Mouse (Mus musculus): ENCODE data around the gene Ccdc130.

Gene Ccdc130

GRCm38 (mm10) chr8:84237542-84238229, 32.5 kb downstream of the Ccdc130 start:
- no peak for DNase-seq (ENCODE audit: low spot score in 2 of 2)

- DNase-seq (ENCODE audit: low spot score in 2 of 2) = peak; percentile 96 to 99
Measured at GRCm38 (mm10) chr8:84236998-84237473, 33.1 kb downstream of the Ccdc130 start, which contains the start of gene Zswim4. Gene Zswim4 (minus strand): TSS chr8:84237055.

- DNase-seq (ENCODE audit: low spot score in 2 of 2) = no peak
Measured at GRCm38 (mm10) chr8:84236410-84236997, 33.7 kb downstream of the Ccdc130 start.

GRCm38 (mm10) chr8:84235746-84236409, 34.3 kb downstream of the Ccdc130 start:
- no peak for DNase-seq (ENCODE audit: low spot score in 2 of 2)

GRCm38 (mm10) chr8:84233055-84233454, 37.1 kb downstream of the Ccdc130 start:
- DNase-seq (ENCODE audit: low spot score in 2 of 2) = no peak

GRCm38 (mm10) chr8:84230735-84231134, 39.4 kb downstream of the Ccdc130 start:
- DNase-seq (ENCODE audit: low spot score in 2 of 2) = no peak

GRCm38 (mm10) chr8:84223322-84224029, 46.7 kb downstream of the Ccdc130 start:
- no peak for DNase-seq (ENCODE audit: low spot score in 2 of 2)

GRCm38 (mm10) chr8:84222566-84223165, 47.5 kb downstream of the Ccdc130 start:
- DNase-seq (ENCODE audit: low spot score in 2 of 2) = no peak

- DNase-seq (ENCODE audit: low spot score in 2 of 2) = no peak
Measured at GRCm38 (mm10) chr8:84220105-84220504, 50.1 kb downstream of the Ccdc130 start.

- DNase-seq (ENCODE audit: low spot score in 2 of 2) = no peak
Measured at GRCm38 (mm10) chr8:84218143-84218542, 52.0 kb downstream of the Ccdc130 start.

GRCm38 (mm10) chr8:84217206-84217605, 53.0 kb downstream of the Ccdc130 start:
- no peak for DNase-seq (ENCODE audit: low spot score in 2 of 2)

- no peak for DNase-seq (ENCODE audit: low spot score in 2 of 2)
Measured at GRCm38 (mm10) chr8:84213277-84213676, 56.9 kb downstream of the Ccdc130 start.

GRCm38 (mm10) chr8:84211881-84212563, 58.2 kb downstream of the Ccdc130 start:
- no peak for DNase-seq (ENCODE audit: low spot score in 2 of 2)

- DNase-seq (ENCODE audit: low spot score in 2 of 2) = no peak
Measured at GRCm38 (mm10) chr8:84211202-84211601, 59.0 kb downstream of the Ccdc130 start.

- DNase-seq (ENCODE audit: low spot score in 2 of 2) = peak; percentile 80 to 93
Measured at GRCm38 (mm10) chr8:84210167-84210791, 59.9 kb downstream of the Ccdc130 start.

GRCm38 (mm10) chr8:84208381-84209380, 61.5 kb downstream of the Ccdc130 start:
- DNase-seq (ENCODE audit: low spot score in 2 of 2) = no peak

GRCm38 (mm10) chr8:84207811-84208210, 62.4 kb downstream of the Ccdc130 start:
- DNase-seq (ENCODE audit: low spot score in 2 of 2) = peak; percentile 56 to 74
